Mouse (Mus musculus) stomach, postnatal 0 days (tissue): ENCODE results near the gene Amdhd1. TPM values are rescaled to one million over a fixed set of nuclear protein-coding genes. Genes with fewer than 3 reads are reported as not detected.

Experiments used
- ATAC-seq: fragments of 200-750 bp; cut with Nextera tagmentation; 2 replicates; pipeline ENCODE4 v1.8.0; 2017; ENCODE audit not compliant: low FRiP score, low TSS enrichment
- DNase-seq: peaks from one replicate; pipeline ENCODE4 v3.0.0-alpha.2; 2016; ENCODE audit warnings: low spot score
- H3K27ac ChIP-seq: fragments of 300-500 bp; sonication (generic); replicated peaks from 2 replicates; pipeline ENCODE4 v1.5.1; 2014; ENCODE audit warnings: mild to moderate bottlenecking, control low read depth
- H3K27me3 ChIP-seq: fragments of 300-500 bp; sonication (generic); 2 replicates; pipeline ENCODE4 v1.6.1; 2014; ENCODE audit warnings: low read length; ENCODE audit not compliant: control insufficient read depth, insufficient read depth
- H3K36me3 ChIP-seq: fragments of 300-500 bp; sonication (generic); 2 replicates; pipeline ENCODE4 v1.6.1; 2014; ENCODE audit warnings: low read length, mixed read lengths; ENCODE audit not compliant: control insufficient read depth, insufficient read depth
- H3K4me1 ChIP-seq: fragments of 300-500 bp; sonication (generic); replicated peaks from 2 replicates; pipeline ENCODE4 v1.6.1; 2014; ENCODE audit warnings: antibody characterized with exemption; ENCODE audit not compliant: control insufficient read depth, insufficient read depth
- H3K4me2 ChIP-seq: fragments of 300-500 bp; sonication (generic); replicated peaks from 2 replicates; pipeline ENCODE4 v1.6.1; 2014; ENCODE audit warnings: low read depth, mild to moderate bottlenecking, control low read depth, moderate library complexity
- H3K4me3 ChIP-seq: fragments of 300-500 bp; sonication (generic); 2 replicates; pipeline ENCODE4 v1.5.1; 2014; ENCODE audit warnings: low read depth, low read length, control low read depth
- H3K9ac ChIP-seq: fragments of 300-500 bp; sonication (generic); 2 replicates; pipeline ENCODE4 v1.6.1; 2014; ENCODE audit warnings: mild to moderate bottlenecking, low read length, control low read depth, mixed read lengths
- H3K9me3 ChIP-seq: fragments of 300-500 bp; sonication (generic); 2 replicates; pipeline ENCODE4 v1.6.1; 2016; ENCODE audit warnings: low read length; ENCODE audit not compliant: control insufficient read depth
- CTCF ChIP-seq: IDR thresholded peaks from 2 replicates; pipeline ENCODE4 v1.5.1; 2016; ENCODE audit warnings: antibody characterized with exemption, low read depth, mild to moderate bottlenecking, moderate library complexity
- EP300 ChIP-seq: optimal IDR thresholded peaks from 2 replicates; pipeline ENCODE3; 2016; ENCODE audit warnings: antibody characterized with exemption
- WGBS: fragments of 180-500 bp; shearing (Covaris S2); extraction: QIAGEN DNeasy Blood & Tissue Kit; methylation state at CpG from one replicate; pipeline ENCODE4 v1.1.7; 2014; 5-methylcytosine and 5-hydroxymethylcytosine counted together
- polyA plus RNA-seq: library from polyadenylated mRNA; unstranded; fragments of >200 nt; fragmentation: Nextera tagmentation; extraction: Ambion mirVana; gene quantifications from 2 replicates; pipeline ENCODE4 v1.2.1, GENCODE M21; 2015

Amdhd1 gene
- polyA plus RNA-seq, 1 experiment from 2014 or later, result 0.45 TPM

DNA sequence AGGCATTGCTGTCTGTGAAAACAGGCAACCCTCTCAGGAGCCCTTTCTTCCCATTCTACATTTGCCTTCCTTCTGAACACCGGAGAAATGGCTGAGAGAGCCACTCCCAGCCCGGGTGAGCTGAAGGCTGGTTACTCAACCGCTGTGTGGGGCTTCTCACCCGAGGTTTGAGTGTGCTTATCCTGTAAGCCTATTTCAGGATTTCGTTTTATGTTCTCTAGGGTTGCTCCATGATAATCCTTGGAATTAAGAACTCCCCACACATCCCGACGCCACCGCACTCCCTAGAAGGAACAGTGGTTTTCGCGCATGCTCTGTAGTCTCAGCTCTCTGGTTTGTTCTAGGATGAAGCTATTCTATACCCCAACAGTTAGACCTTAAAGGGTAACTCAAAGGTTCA is 38.5 kb downstream of the Amdhd1 start:
- H3K9me3 ChIP-seq, result no peaks in the 10 kb centered on the region
- no peaks in the 10 kb centered on the region for H3K27me3 ChIP-seq
- H3K9ac ChIP-seq, result no peak overlapping the region
- 73% methylated on average over 10 of the region's 10 CpGs for WGBS
- no peaks in the 10 kb centered on the region for H3K36me3 ChIP-seq
- H3K27ac ChIP-seq, result no peak overlapping the region
- H3K4me2 ChIP-seq, result no peak overlapping the region
- ATAC-seq (no peak), DNase-seq (no peak)
- H3K4me3 ChIP-seq, result no peak overlapping the region
- H3K4me1 ChIP-seq, result no peaks in the 10 kb centered on the region
- TF ChIP-seq CTCF (no peak), EP300 (no peak)

DNA sequence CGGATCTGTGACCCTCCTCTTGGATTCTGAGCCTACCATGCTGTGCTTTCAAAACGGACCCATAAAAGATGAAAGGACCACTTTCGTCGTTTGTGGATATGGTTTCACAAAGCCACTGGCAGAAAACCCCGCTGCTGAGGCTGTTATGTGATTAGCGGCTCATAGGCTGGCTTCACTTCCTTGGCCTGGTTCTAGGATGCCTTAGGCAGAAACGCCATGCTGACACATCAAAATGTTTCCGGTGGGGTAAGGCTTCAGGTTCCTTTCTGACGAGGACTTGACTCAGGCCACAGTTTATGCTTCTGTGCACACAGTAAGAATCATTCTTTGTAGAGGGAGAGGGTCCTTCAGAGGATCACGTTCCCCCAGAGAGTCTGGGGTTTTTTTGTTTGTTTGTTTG is 39.0 kb downstream of the Amdhd1 start:
- Histone ChIP-seq H3K36me3 (no peaks in the 10 kb centered on the region), H3K27me3 (no peaks in the 10 kb centered on the region), H3K4me1 (no peaks in the 10 kb centered on the region), H3K4me3 (no peak overlapping the region), H3K4me2 (no peak overlapping the region), H3K9me3 (no peaks in the 10 kb centered on the region), H3K27ac (no peak overlapping the region), H3K9ac (no peak overlapping the region)
- no peak for DNase-seq
- TF ChIP-seq EP300 (no peak), CTCF (no peak)
- no peak for ATAC-seq
- 65% methylated on average over 10 of the region's 10 CpGs for WGBS

DNA sequence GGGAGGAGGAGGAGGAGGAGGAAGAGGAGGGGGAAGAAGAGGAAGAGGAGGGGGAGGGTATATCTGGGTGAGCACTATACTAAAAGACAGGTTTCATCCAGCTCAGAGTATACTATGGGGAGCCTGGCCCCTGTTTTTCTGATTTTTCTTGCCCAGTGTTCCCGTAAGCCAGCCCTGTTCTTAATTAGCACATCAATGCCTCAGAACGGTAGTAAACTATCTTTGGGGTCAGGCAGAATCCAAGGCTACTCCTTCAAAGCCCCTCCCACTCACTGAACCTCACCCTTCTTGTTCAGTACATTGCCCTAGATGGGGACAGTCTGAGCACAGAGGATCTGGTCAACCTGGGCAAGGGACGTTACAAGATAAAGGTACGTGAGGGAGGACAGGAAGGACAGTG is 49.4 kb downstream of the Amdhd1 start:
- H3K27ac ChIP-seq, result no peak overlapping the region
- no peak overlapping the region for H3K9ac ChIP-seq
- no peak for ATAC-seq
- no peaks in the 10 kb centered on the region for H3K36me3 ChIP-seq
- H3K4me1 ChIP-seq, result no peaks in the 10 kb centered on the region
- H3K27me3 ChIP-seq, result no peaks in the 10 kb centered on the region
- TF ChIP-seq EP300 (no peak), CTCF (no peak)
- H3K4me3 ChIP-seq, result no peak overlapping the region
- H3K9me3 ChIP-seq, result no peaks in the 10 kb centered on the region
- 70% methylated on average over 4 of the region's 4 CpGs for WGBS
- H3K4me2 ChIP-seq, result no peak overlapping the region
- DNase-seq, result no peak

DNA sequence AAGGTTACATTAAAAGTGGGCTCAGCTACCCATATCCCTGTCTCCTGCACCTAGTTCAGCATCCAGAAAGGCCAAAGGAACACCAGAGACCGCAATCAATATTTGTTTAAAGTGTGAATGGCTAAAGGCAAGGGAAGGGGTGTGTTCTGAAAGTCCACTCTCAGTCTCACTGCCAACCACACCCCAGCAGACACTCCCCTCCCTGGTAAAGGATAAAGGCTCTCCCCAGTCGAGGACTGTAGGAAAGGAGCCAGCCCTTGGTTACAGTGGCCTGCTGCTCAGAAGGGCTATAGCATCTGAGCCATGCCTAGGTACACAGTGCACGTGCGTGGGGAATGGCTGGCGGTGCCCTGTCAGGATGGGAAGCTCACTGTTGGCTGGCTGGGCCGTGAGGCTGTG is 51.0 kb downstream of the Amdhd1 start:
- DNase-seq (peak; percentile 57), ATAC-seq (peak; percentile 69)
- WGBS, result 45% methylated on average over 6 of the region's 6 CpGs
- H3K4me1 ChIP-seq, result no peaks in the 10 kb centered on the region
- H3K27ac ChIP-seq, result no peak overlapping the region
- no peak overlapping the region for H3K9ac ChIP-seq
- no peaks in the 10 kb centered on the region for H3K27me3 ChIP-seq
- TF ChIP-seq CTCF, result no peak
- TF ChIP-seq EP300, result no peak
- no peak overlapping the region for H3K4me2 ChIP-seq
- H3K9me3 ChIP-seq, result no peaks in the 10 kb centered on the region
- no peak overlapping the region for H3K4me3 ChIP-seq
- no peaks in the 10 kb centered on the region for H3K36me3 ChIP-seq

GRCm38 (mm10) chr10:93488066-93488827 is 51.6 kb downstream of the Amdhd1 start, which contains the start of gene Hal:
Gene Hal, plus strand, starts transcription at chr10:93488768.
- H3K4me1 ChIP-seq, result no peaks in the 10 kb centered on the region
- no peak within 1 kb of the TSS for H3K9ac ChIP-seq
- H3K4me3 ChIP-seq, result no peak within 1 kb of the TSS
- ATAC-seq, result no peak
- 41% methylated on average over 17 of the region's 17 CpGs for WGBS
- H3K27me3 ChIP-seq, result no peaks in the 10 kb centered on the region
- H3K4me2 ChIP-seq, result no peak within 1 kb of the TSS
- no peaks in the 10 kb centered on the region for H3K9me3 ChIP-seq
- no peak within 1 kb of the TSS for H3K27ac ChIP-seq
- TF ChIP-seq EP300 (no peak), CTCF (no peak)
- H3K36me3 ChIP-seq, result 0 out of 2 replicates have a peak, but pooled peaks cover 2% of the 10 kb centered on the region
- no peak for DNase-seq

DNA sequence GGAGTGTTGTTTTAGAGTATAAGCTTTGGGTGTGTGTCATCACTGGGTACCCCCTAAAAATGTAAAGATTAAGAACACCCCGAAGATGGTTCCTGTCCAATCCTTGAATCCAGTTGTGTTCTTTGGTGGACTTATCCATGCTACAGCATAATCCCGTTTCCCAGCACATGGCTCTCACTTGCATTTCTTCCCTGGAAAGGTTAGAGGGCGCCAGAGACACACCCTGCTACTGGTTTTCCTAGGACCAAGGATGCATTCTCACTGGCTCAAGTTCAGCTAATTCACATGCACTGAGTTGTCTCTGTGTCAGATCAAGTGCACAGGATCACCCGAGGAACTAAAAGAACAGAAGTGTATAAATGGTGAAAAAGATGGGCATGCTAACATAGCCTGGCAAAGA is 53.2 kb downstream of the Amdhd1 start:
- ATAC-seq, result no peak
- Histone ChIP-seq H3K36me3 (peaks cover 11% of the 10 kb centered on the region), H3K27me3 (no peaks in the 10 kb centered on the region), H3K4me1 (no peaks in the 10 kb centered on the region), H3K4me3 (no peak overlapping the region), H3K9ac (no peak overlapping the region), H3K4me2 (no peak overlapping the region), H3K9me3 (no peaks in the 10 kb centered on the region), H3K27ac (no peak overlapping the region)
- DNase-seq, result peak; percentile 50
- TF ChIP-seq EP300 (no peak), CTCF (peak; percentile 83)
- 20% methylated on average over 4 of the region's 4 CpGs for WGBS
